In genomic region chr8:64871469-64872165, GRCm38 (mm10) we compare ENCODE assay signal across 9 mouse cellular contexts. TPM values are rescaled to one million over a fixed set of nuclear protein-coding genes. Genes with fewer than 3 reads are reported as not detected.
A peak's percentile ranks its signal among the peaks of the same experiment; 100 is the strongest.
DNase-seq lines count a peak whose midpoint lies in the region; ATAC-seq lines count a peak whose summit lies in the region.
"Had no signal": no experiment of that assay in that cellular context is flagged by ENCODE, and none has a peak within 500 bp of the region (broad histone marks: within the 10 kb centered on the region; RNA-seq: fewer than 3 reads in every experiment).

No protein-coding gene starts in this region.

- H3K4me2 ChIP-seq in neural tube, embryonic 15.5 days: no peak overlapping the region
- H3K4me2 ChIP-seq: hindbrain, embryonic 12.5 days had no signal

- 89% methylated on average over 12 of the region's 12 CpGs for WGBS in neural tube, embryonic 15.5 days

- no peak overlapping the region for H3K9ac ChIP-seq in neural tube, embryonic 15.5 days (replicated peaks)
- H3K9ac ChIP-seq: hindbrain, embryonic 12.5 days had no signal

- H3K4me1 ChIP-seq in neural tube, embryonic 15.5 days: no peaks in the 10 kb centered on the region
- H3K4me1 ChIP-seq: hindbrain, embryonic 12.5 days had no signal

- H3K36me3 ChIP-seq in neural tube, embryonic 15.5 days: no peaks in the 10 kb centered on the region
- H3K36me3 ChIP-seq: hindbrain, embryonic 12.5 days had no signal

- H3K27ac ChIP-seq in neural tube, embryonic 15.5 days (replicated peaks): no peak overlapping the region
- H3K27ac ChIP-seq: hindbrain, embryonic 12.5 days had no signal

- peak; percentile 99 for ATAC-seq in granulocyte monocyte progenitor cell, adult 5-6 weeks (replicated peaks; ENCODE audit: poor library complexity, severe bottlenecking)
- ATAC-seq in neural tube, embryonic 15.5 days (ENCODE audit: low FRiP score): no peak

- DNase-seq in 416B (ENCODE audit: low read depth): peak; percentile 86
- peak; percentile 29 for DNase-seq in CD4-positive, CD25-positive, alpha-beta regulatory T cell, adult 2 months (ENCODE audit: low read depth, low spot score)
- DNase-seq in left cerebral cortex, postnatal 10 days (ENCODE audit: extremely low spot score in 1 of 2, low spot score in 2 of 2): peak; percentile 50 to 79
- no peak for DNase-seq in spleen, adult 18-20 months
- DNase-seq in Muller cell, postnatal 12 days (ENCODE audit: inconsistent ontology term): no peak
- no peak for DNase-seq in adrenal gland, adult 8-10 months

- H3K9me3 ChIP-seq in neural tube, embryonic 15.5 days (replicated peaks): 0 out of 2 replicates have a peak, but pooled peaks cover 3% of the 10 kb centered on the region
- H3K9me3 ChIP-seq: hindbrain, embryonic 12.5 days had no signal

- H3K4me3 ChIP-seq in neural tube, embryonic 15.5 days (replicated peaks): no peak overlapping the region
- H3K4me3 ChIP-seq: hindbrain, embryonic 12.5 days had no signal

- no peaks in the 10 kb centered on the region for H3K27me3 ChIP-seq in neural tube, embryonic 15.5 days (replicated peaks)
- H3K27me3 ChIP-seq: hindbrain, embryonic 12.5 days had no signal

- intact Hi-C loops in left cerebral cortex, postnatal 10 days (cut with DNase I): no loop called here

RNA-seq across cellular contexts. Expression of gene Klhl2, which starts 21.8 kb away (rescaled TPM):
- 7.2 and 14.7 TPM in 2 replicates for total RNA-seq in granulocyte monocyte progenitor cell, adult 5-6 weeks (2014; fragmentation: Nextera tagmentation)
- 15.5 and 16.0 TPM in 2 replicates for total RNA-seq in granulocyte monocyte progenitor cell, adult 5-6 weeks (2017)
- total RNA-seq in left cerebral cortex, postnatal 10 days (2021): 100 to 1,000 TPM; 124 to 128 TPM
- 30.3 and 37.4 TPM in 2 replicates for polyA plus RNA-seq in neural tube, embryonic 15.5 days (2015; fragmentation: Nextera tagmentation; extraction: Ambion mirVana)
- 10 to 100 TPM; 49.6 to 81.4 (median 58.7) TPM for total RNA-seq in adrenal gland, adult 8-10 months (2022)

Comparison
In these comparisons a context has a peak if more than half of its experiments do, and no peak if none do; other contexts are left out.
1. DNase-seq: peak in 416B (single experiment), CD4-positive, CD25-positive, alpha-beta regulatory T cell, adult 2 months (single experiment) and left cerebral cortex, postnatal 10 days (2 of 2); none in spleen, adult 18-20 months (0 of 2), Muller cell, postnatal 12 days (single experiment) and adrenal gland, adult 8-10 months (single experiment).